Mouse (Mus musculus): Measurements from ENCODE around the gene Olfr774. TPM values are rescaled to one million over a fixed set of nuclear protein-coding genes. Genes with fewer than 3 reads are reported as not detected.

Gene Olfr774
- total RNA-seq (2023): not detected

GRCm38 (mm10) chr10:129235904-129236303, at the start of gene Olfr774:
Olfr774 (plus strand) TSS chr10:129236204.

DNA sequence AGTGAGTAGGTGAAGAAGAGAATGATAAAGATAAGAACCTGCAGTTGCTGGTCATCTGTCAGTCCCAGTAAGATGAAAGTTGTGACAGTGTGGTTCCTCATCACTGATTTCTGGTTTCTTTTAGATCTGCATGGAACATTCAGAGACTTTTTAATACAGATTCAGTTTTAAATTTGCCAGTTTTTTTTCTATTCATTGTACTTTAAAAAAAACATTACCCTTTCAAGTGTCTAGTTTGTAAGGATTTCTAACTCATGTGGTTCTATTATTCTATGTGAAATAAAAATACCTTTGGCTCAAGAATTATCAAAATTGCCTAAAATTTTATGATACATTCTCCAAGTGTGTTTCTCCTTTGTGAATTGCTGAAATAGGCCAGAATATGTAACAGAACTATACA, 48.7 kb upstream of the Olfr774 start, which contains the start of gene Olfr773:
Gene Olfr773 (minus strand): TSS at position 101 of the 400 bp plus-strand sequence.

DNA sequence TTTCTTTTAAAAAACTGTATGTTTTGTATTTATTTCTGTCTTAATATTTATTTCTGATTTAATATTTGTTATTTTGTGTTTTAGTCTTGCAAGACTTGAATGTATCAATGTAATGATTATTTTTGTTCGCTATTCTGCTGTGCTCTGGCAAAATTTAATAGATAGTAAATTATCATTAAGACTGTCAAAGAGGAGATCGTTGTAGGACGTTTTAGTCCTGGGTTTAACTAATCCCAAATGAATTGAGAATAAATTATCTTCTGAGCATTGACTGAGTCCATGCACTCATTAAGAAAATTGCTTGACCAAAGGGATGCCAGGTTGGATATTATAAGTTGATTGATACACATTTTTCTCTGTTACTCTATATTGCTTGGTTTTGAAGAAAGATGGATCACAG, 12.1 kb downstream of the Olfr774 start, which contains the start of gene Olfr775:
Gene Olfr775 (plus strand): TSS at position 301 of the 400 bp plus-strand sequence.

GRCm38 (mm10) chr10:129258827-129259226, 22.8 kb downstream of the Olfr774 start, which contains the start of gene Olfr776:
Olfr776 (plus strand) TSS chr10:129259127.

DNA sequence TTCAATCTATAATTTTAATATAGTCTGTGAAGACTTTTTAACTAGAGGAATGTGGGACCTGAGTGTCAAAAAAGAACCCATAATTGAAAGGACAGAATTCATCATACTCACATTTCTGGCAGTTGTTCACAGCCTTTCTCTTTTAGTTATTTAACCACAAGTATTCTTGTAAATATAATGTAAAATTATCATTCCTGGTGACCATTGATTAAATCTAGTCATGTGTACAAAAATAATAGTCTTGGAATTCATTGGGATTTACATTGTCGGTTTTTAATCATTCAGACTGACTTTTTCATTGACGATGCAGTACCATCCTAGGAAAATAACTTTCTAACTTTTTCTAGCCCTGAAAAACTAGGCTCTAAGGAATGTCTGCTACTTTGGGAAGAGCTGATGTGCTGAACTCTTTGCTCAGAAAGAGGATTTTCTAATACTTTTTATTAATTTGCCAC, 35.1 kb downstream of the Olfr774 start, which contains the start of gene Olfr777:
Gene Olfr777 (minus strand): TSS at position 405 of the 455 bp plus-strand sequence.

Other genes starting within 250 kb of the Olfr774 start
- gene Olfr9, start 246.8 kb upstream of the Olfr774 start, total RNA-seq (2023): 4.0 TPM
- 1.0 TPM for gene Olfr763, start 225.4 kb upstream of the Olfr774 start, total RNA-seq (2023)
- not detected for gene Olfr764-ps1, start 196.3 kb upstream of the Olfr774 start, total RNA-seq (2023)
- gene Olfr765, start 186.2 kb upstream of the Olfr774 start, total RNA-seq (2023): not detected
- not detected for gene Olfr766-ps1, start 167.2 kb upstream of the Olfr774 start, total RNA-seq (2023)
- gene Olfr767, start 153.3 kb upstream of the Olfr774 start, total RNA-seq (2023): not detected
- gene Olfr768, start 136.8 kb upstream of the Olfr774 start, total RNA-seq (2023): not detected
- not detected for gene Olfr769, start 118.3 kb upstream of the Olfr774 start, total RNA-seq (2023)
- not detected for gene Olfr770, start 97.2 kb upstream of the Olfr774 start, total RNA-seq (2023)
- not detected for gene Olfr771, start 71.5 kb upstream of the Olfr774 start, total RNA-seq (2023)
- not detected for gene Olfr772, start 58.3 kb upstream of the Olfr774 start, total RNA-seq (2023)
- gene Olfr773, start 48.8 kb upstream of the Olfr774 start, total RNA-seq (2023): not detected
- not detected for gene Olfr775, start 12.2 kb downstream of the Olfr774 start, total RNA-seq (2023)
- not detected for gene Olfr776, start 22.9 kb downstream of the Olfr774 start, total RNA-seq (2023)
- not detected for gene Olfr777, start 35.3 kb downstream of the Olfr774 start, total RNA-seq (2023)
- gene Olfr780, start 81.9 kb downstream of the Olfr774 start, total RNA-seq (2023): not detected
- gene Olfr781, start 92.7 kb downstream of the Olfr774 start, total RNA-seq (2023): not detected
- not detected for gene Olfr782, start 112.6 kb downstream of the Olfr774 start, total RNA-seq (2023)
- not detected for gene Olfr784, start 147.9 kb downstream of the Olfr774 start, total RNA-seq (2023)
- gene Olfr785, start 169.2 kb downstream of the Olfr774 start, total RNA-seq (2023): not detected
- not detected for gene Olfr786, start 191.1 kb downstream of the Olfr774 start, total RNA-seq (2023)
- gene Olfr787, start 225.7 kb downstream of the Olfr774 start, total RNA-seq (2023): not detected
- not detected for gene Olfr788, start 234.8 kb downstream of the Olfr774 start, total RNA-seq (2023)
- gene Olfr789, start 248.5 kb downstream of the Olfr774 start, total RNA-seq (2023): not detected

Data from CD8-positive naive resting alpha-beta T cell, adult 57 days (primary cell).